In genomic region chr9:120699781-120700180, GRCm38 (mm10) we compare ENCODE assay signal across 18 mouse cellular contexts.
DNase-seq lines count a peak whose midpoint lies in the region; ATAC-seq and TF ChIP-seq lines count a peak whose summit lies in the region.
"Had no signal": no experiment of that assay in that cellular context is flagged by ENCODE, and none has a peak within 500 bp of the region (broad histone marks: within the 10 kb centered on the region; RNA-seq: fewer than 3 reads in every experiment).

No protein-coding gene starts in this region.

- no peaks in the 10 kb centered on the region for H3K27me3 ChIP-seq in lung, postnatal 0 days (replicated peaks; ENCODE audit: insufficient read depth, low read length)
- no peaks in the 10 kb centered on the region for H3K27me3 ChIP-seq in intestine, embryonic 16.5 days (replicated peaks; ENCODE audit: control insufficient read depth, insufficient read depth, low read length)
- H3K27me3 ChIP-seq: embryonic facial prominence, embryonic 12.5 days; forebrain, embryonic 12.5 days; Patski had no signal

- H3K4me1 ChIP-seq in lung, adult 2 months (ENCODE audit: control insufficient read depth, insufficient read depth, low read length) = peaks cover 9% of the 10 kb centered on the region
- 0 out of 2 replicates have a peak, but pooled peaks cover 2% of the 10 kb centered on the region for H3K4me1 ChIP-seq in lung, postnatal 0 days (ENCODE audit: insufficient read depth, low read depth, low read length)
- H3K4me1 ChIP-seq in intestine, embryonic 16.5 days (ENCODE audit: control insufficient read depth, insufficient read depth, low read length) = no peaks in the 10 kb centered on the region
- H3K4me1 ChIP-seq: heart, embryonic 12.5 days had no signal

- peak; percentile 86 for ATAC-seq in lung, postnatal 0 days
- ATAC-seq in intestine, embryonic 16.5 days = no peak
- ATAC-seq: activated CD4-positive, CD25-positive, alpha-beta regulatory T cell, adult 4 months; forebrain, embryonic 16.5 days; Patski had no signal

- no peak for TF ChIP-seq POLR2A in lung, adult 2 months (IDR thresholded peaks at IDR 0.05; ENCODE audit: borderline replicate concordance, extremely low read depth, low read depth, low read length)

- 55% methylated on average over 5 of the region's 5 CpGs for WGBS in lung, adult 2 months
- 57% methylated on average over 5 of the region's 5 CpGs for WGBS in lung, postnatal 0 days
- 82% methylated on average over 5 of the region's 5 CpGs for WGBS in intestine, embryonic 16.5 days

- H3K9ac ChIP-seq in lung, postnatal 0 days (replicated peaks; ENCODE audit: low read depth) = no peak overlapping the region
- no peak overlapping the region for H3K9ac ChIP-seq in intestine, embryonic 16.5 days (ENCODE audit: low read depth, low read length)
- H3K9ac ChIP-seq: embryonic facial prominence, embryonic 12.5 days; forebrain, embryonic 12.5 days; heart, embryonic 12.5 days; hindbrain, embryonic 14.5 days had no signal

- H3K27ac ChIP-seq in lung, postnatal 0 days (ENCODE audit: low read length) = no peak overlapping the region
- no peak overlapping the region for H3K27ac ChIP-seq in intestine, embryonic 16.5 days (ENCODE audit: low read length)
- H3K27ac ChIP-seq: embryonic facial prominence, embryonic 12.5 days; forebrain, embryonic 12.5 days; hindbrain, embryonic 10.5 days; hindbrain, embryonic 14.5 days had no signal

- no peaks in the 10 kb centered on the region for H3K36me3 ChIP-seq in lung, postnatal 0 days (ENCODE audit: insufficient read depth, low read length)
- no peaks in the 10 kb centered on the region for H3K36me3 ChIP-seq in intestine, embryonic 16.5 days (ENCODE audit: control insufficient read depth, insufficient read depth, low read length)
- H3K36me3 ChIP-seq: embryonic facial prominence, embryonic 12.5 days; forebrain, embryonic 12.5 days; heart, embryonic 12.5 days; hindbrain, embryonic 10.5 days had no signal

- no peak for TF ChIP-seq EP300 in lung, postnatal 0 days (IDR thresholded peaks at IDR 0.05)

- no peak for TF ChIP-seq CTCF in lung, adult 2 months (IDR thresholded peaks at IDR 0.05; ENCODE audit: insufficient read depth, low read length)
- no peak for TF ChIP-seq CTCF in lung, postnatal 0 days (IDR thresholded peaks at IDR 0.05)

- no peaks in the 10 kb centered on the region for H3K9me3 ChIP-seq in lung, postnatal 0 days (ENCODE audit: low read length)
- H3K9me3 ChIP-seq in intestine, embryonic 16.5 days (ENCODE audit: control insufficient read depth, low read length) = no peaks in the 10 kb centered on the region
- H3K9me3 ChIP-seq: embryonic facial prominence, embryonic 12.5 days; forebrain, embryonic 12.5 days; heart, embryonic 12.5 days; hindbrain, embryonic 10.5 days had no signal

- H3K4me3 ChIP-seq in lung, adult 2 months (replicated peaks; ENCODE audit: extremely low read depth, low read depth, low read length) = no peak overlapping the region
- H3K4me3 ChIP-seq in lung, postnatal 0 days (ENCODE audit: low read depth, low read length) = no peak overlapping the region
- H3K4me3 ChIP-seq in intestine, embryonic 16.5 days (ENCODE audit: low read length) = no peak overlapping the region
- H3K4me3 ChIP-seq: embryonic facial prominence, embryonic 12.5 days; forebrain, embryonic 12.5 days; heart, embryonic 12.5 days; hindbrain, embryonic 10.5 days had no signal

- H3K4me2 ChIP-seq in lung, postnatal 0 days (replicated peaks; ENCODE audit: low read depth, low read length) = no peak overlapping the region
- no peak overlapping the region for H3K4me2 ChIP-seq in intestine, embryonic 16.5 days (ENCODE audit: low read depth, low read length)
- H3K4me2 ChIP-seq: embryonic facial prominence, embryonic 12.5 days; forebrain, embryonic 12.5 days; heart, embryonic 12.5 days; hindbrain, embryonic 14.5 days had no signal

- peak; percentile 38 to 41 for DNase-seq in lung, adult 18-20 months
- DNase-seq in lung, adult 2 months = no peak
- peak; percentile 78 for DNase-seq in lung, postnatal 0 days (ENCODE audit: low spot score)
- DNase-seq in lung, postnatal 36 days = peak; percentile 68
- DNase-seq in embryo, embryonic 10 days (ENCODE audit: low spot score) = no peak
- DNase-seq: adrenal gland, postnatal 14 days; cerebellum, adult 18-20 months; cerebellum, postnatal 14 days; gastrocnemius, postnatal 14 days had no signal

Comparison
In these comparisons a context has a peak if more than half of its experiments do, and no peak if none do; other contexts are left out.
1. DNase-seq: peak in lung, adult 18-20 months (2 of 2), lung, postnatal 0 days (single experiment) and lung, postnatal 36 days (single experiment); none in lung, adult 2 months (single experiment) and embryo, embryonic 10 days (single experiment).